Mouse (Mus musculus) R1 (cell line): ENCODE data around the gene Gys1.
"Not testable (repeated sequence)": the region's sequence is repeated elsewhere in the genome, so short reads cannot be mapped to it uniquely, and the experiment has no call there.

Experiments used
- DNase-seq: peaks from one replicate; pipeline ENCODE4 v3.0.0-alpha.2; 2018; ENCODE audit warnings: low read depth, low spot score

The Gys1 gene

GRCm38 (mm10) chr7:45457204-45458060 lies 22.8 kb downstream of the Gys1 start:
- DNase-seq: peak; percentile 78

GRCm38 (mm10) chr7:45458748-45459563 lies 24.3 kb downstream of the Gys1 start:
- peak; percentile 85 for DNase-seq

- DNase-seq: peak; percentile 99
Observed at GRCm38 (mm10) chr7:45459564-45460140, 25.0 kb downstream of the Gys1 start, which contains the start of gene Ftl1. Gene Ftl1 (minus strand): TSS chr7:45459884.

- no peak for DNase-seq
Observed at GRCm38 (mm10) chr7:45460377-45460776, 25.7 kb downstream of the Gys1 start.

- DNase-seq: peak; percentile 81
Observed at GRCm38 (mm10) chr7:45460860-45461314, 26.2 kb downstream of the Gys1 start.

- DNase-seq: peak; percentile 90
Observed at GRCm38 (mm10) chr7:45461326-45461725, 26.7 kb downstream of the Gys1 start.

GRCm38 (mm10) chr7:45461781-45462180 lies 27.1 kb downstream of the Gys1 start:
- DNase-seq: peak; percentile 47

GRCm38 (mm10) chr7:45462325-45462724 lies 27.7 kb downstream of the Gys1 start:
- DNase-seq: peak; percentile 55

- not testable (repeated sequence) for DNase-seq
Observed at GRCm38 (mm10) chr7:45462868-45463267, 28.2 kb downstream of the Gys1 start.

GRCm38 (mm10) chr7:45463987-45464778 lies 29.5 kb downstream of the Gys1 start:
- DNase-seq: no peak

GRCm38 (mm10) chr7:45465112-45465511 lies 30.5 kb downstream of the Gys1 start:
- no peak for DNase-seq

- DNase-seq: peak; percentile 62
Observed at GRCm38 (mm10) chr7:45465549-45465948, 30.9 kb downstream of the Gys1 start.

- DNase-seq: peak; percentile 96
Observed at GRCm38 (mm10) chr7:45466283-45467089, 31.8 kb downstream of the Gys1 start, which contains the start of gene Bax. Gene Bax (minus strand): TSS chr7:45466898.

GRCm38 (mm10) chr7:45467090-45467670 lies 32.5 kb downstream of the Gys1 start:
- peak; percentile 83 for DNase-seq

GRCm38 (mm10) chr7:45470869-45471268 lies 36.2 kb downstream of the Gys1 start:
- peak; percentile 75 for DNase-seq

GRCm38 (mm10) chr7:45475291-45475969 lies 40.8 kb downstream of the Gys1 start:
- DNase-seq: peak; percentile 83

GRCm38 (mm10) chr7:45476453-45476852 lies 41.8 kb downstream of the Gys1 start:
- no peak for DNase-seq

- DNase-seq: peak; percentile 80
Observed at GRCm38 (mm10) chr7:45477003-45477402, 42.4 kb downstream of the Gys1 start.

GRCm38 (mm10) chr7:45478774-45479173 lies 44.1 kb downstream of the Gys1 start:
- DNase-seq: no peak
